8 mouse cellular contexts compared by ENCODE assay signal in genomic region chr1:60098024-60098781, GRCm38 (mm10). TPM values are rescaled to one million over a fixed set of nuclear protein-coding genes. Genes with fewer than 3 reads are reported as not detected.
DNase-seq lines count a peak whose midpoint lies in the region; ATAC-seq and TF ChIP-seq lines count a peak whose summit lies in the region.

Carf (plus strand) TSS chr1:60098247.
Wdr12 (minus strand) TSS chr1:60098645.

- peak; percentile 95 for DNase-seq in c-Kit-positive CD71-positive TER-119-positive erythroid progenitor cells, embryonic 14.5 days (ENCODE audit: low spot score)
- DNase-seq in heart, postnatal 0 days (ENCODE audit: low spot score) = peak; percentile 99
- peak; percentile 97 to 99 for DNase-seq in kidney, postnatal 4 days

- TF ChIP-seq CTCF in E14TG2a.4 (conservative IDR thresholded peaks at IDR 0.05; ENCODE audit: low read length) = no peak
- TF ChIP-seq CTCF in heart, postnatal 0 days (IDR thresholded peaks at IDR 0.05; ENCODE audit: low read depth) = no peak
- TF ChIP-seq CTCF in testis, adult 2 months (IDR thresholded peaks at IDR 0.05; ENCODE audit: control insufficient read depth, insufficient read depth, insufficient replicate concordance, low read depth, low read length) = no peak

- WGBS in forebrain, embryonic 12.5 days = under 1% methylated on average over 51 of the region's 71 CpGs
- WGBS in heart, postnatal 0 days = under 1% methylated on average over 68 of the region's 71 CpGs
- WGBS in liver, embryonic 16.5 days (ENCODE audit: insufficient replicate concordance) = under 1% methylated on average over 71 of the region's 71 CpGs
- under 1% methylated on average over 70 of the region's 71 CpGs for WGBS in neural tube, embryonic 13.5 days

- H3K9me3 ChIP-seq in E14TG2a.4 (ENCODE audit: low read length) = no peaks in the 10 kb centered on the region
- no peaks in the 10 kb centered on the region for H3K9me3 ChIP-seq in forebrain, embryonic 12.5 days
- H3K9me3 ChIP-seq in heart, postnatal 0 days (replicated peaks; ENCODE audit: control insufficient read depth, low read length) = no peaks in the 10 kb centered on the region
- H3K9me3 ChIP-seq in liver, embryonic 16.5 days (replicated peaks; ENCODE audit: control insufficient read depth, low read length) = no peaks in the 10 kb centered on the region
- H3K9me3 ChIP-seq in neural tube, embryonic 13.5 days = no peaks in the 10 kb centered on the region

- H3K4me3 ChIP-seq in E14TG2a.4 (replicated peaks; ENCODE audit: low read length) = peak within 1 kb of the TSS; percentile 94
- H3K4me3 ChIP-seq in forebrain, embryonic 12.5 days (replicated peaks) = peak within 1 kb of the TSS; percentile 95
- H3K4me3 ChIP-seq in heart, postnatal 0 days (ENCODE audit: low read depth, low read length) = peak within 1 kb of the TSS; percentile 95
- peak within 1 kb of the TSS; percentile 94 for H3K4me3 ChIP-seq in liver, embryonic 16.5 days (ENCODE audit: low read depth, low read length)
- peak within 1 kb of the TSS; percentile 94 for H3K4me3 ChIP-seq in neural tube, embryonic 13.5 days
- H3K4me3 ChIP-seq in testis, adult 2 months (ENCODE audit: control insufficient read depth, low read depth, low read length) = peak within 1 kb of the TSS; percentile 93

- H3K4me2 ChIP-seq in forebrain, embryonic 12.5 days = peak within 1 kb of the TSS; percentile 80
- H3K4me2 ChIP-seq in heart, postnatal 0 days (ENCODE audit: low read depth, low read length) = peak within 1 kb of the TSS; percentile 70
- H3K4me2 ChIP-seq in liver, embryonic 16.5 days (ENCODE audit: low read depth, low read length) = peak within 1 kb of the TSS; percentile 88
- H3K4me2 ChIP-seq in neural tube, embryonic 13.5 days = peak within 1 kb of the TSS; percentile 72

- peaks cover 18% of the 10 kb centered on the region for H3K4me1 ChIP-seq in E14TG2a.4 (replicated peaks; ENCODE audit: low read depth, low read length)
- peaks cover 12% of the 10 kb centered on the region for H3K4me1 ChIP-seq in forebrain, embryonic 12.5 days
- peaks cover 4% of the 10 kb centered on the region; the same call in 1 of the 2 replicates for H3K4me1 ChIP-seq in heart, postnatal 0 days (ENCODE audit: control insufficient read depth, insufficient read depth)
- H3K4me1 ChIP-seq in liver, embryonic 16.5 days (ENCODE audit: control insufficient read depth, low read depth, low read length) = peaks cover 4% of the 10 kb centered on the region
- peaks cover 12% of the 10 kb centered on the region for H3K4me1 ChIP-seq in neural tube, embryonic 13.5 days (replicated peaks)
- H3K4me1 ChIP-seq in testis, adult 2 months (ENCODE audit: control insufficient read depth, insufficient read depth, low read length) = peaks cover 2% of the 10 kb centered on the region; the same call in 1 of the 2 replicates

- ATAC-seq in forebrain, embryonic 12.5 days (ENCODE audit: low FRiP score) = peak; percentile 96
- peak; percentile 95 for ATAC-seq in heart, postnatal 0 days (ENCODE audit: insufficient read depth, low read depth)
- peak; percentile 97 for ATAC-seq in liver, embryonic 16.5 days (ENCODE audit: low read depth)
- peak; percentile 99 for ATAC-seq in neural tube, embryonic 13.5 days (ENCODE audit: low read depth)

- peaks cover 25% of the 10 kb centered on the region for H3K36me3 ChIP-seq in E14TG2a.4 (ENCODE audit: insufficient read depth, low read length)
- H3K36me3 ChIP-seq in forebrain, embryonic 12.5 days (replicated peaks) = peaks cover 12% of the 10 kb centered on the region
- H3K36me3 ChIP-seq in heart, postnatal 0 days (replicated peaks; ENCODE audit: control insufficient read depth, insufficient read depth, low read length) = peaks cover 9% of the 10 kb centered on the region
- peaks cover 3% of the 10 kb centered on the region; the same call in 1 of the 2 replicates for H3K36me3 ChIP-seq in liver, embryonic 16.5 days (ENCODE audit: control insufficient read depth, insufficient read depth)
- H3K36me3 ChIP-seq in neural tube, embryonic 13.5 days = peaks cover 9% of the 10 kb centered on the region
- 0 out of 2 replicates have a peak, but pooled peaks cover 1% of the 10 kb centered on the region for H3K36me3 ChIP-seq in testis, adult 2 months (ENCODE audit: control insufficient read depth, insufficient read depth, low read length)

- H3K9ac ChIP-seq in forebrain, embryonic 12.5 days = peak within 1 kb of the TSS; percentile 97
- peak within 1 kb of the TSS; percentile 91 for H3K9ac ChIP-seq in heart, postnatal 0 days (replicated peaks; ENCODE audit: low read depth, low read length)
- H3K9ac ChIP-seq in liver, embryonic 16.5 days (ENCODE audit: low read depth, low read length) = peak within 1 kb of the TSS; percentile 97
- peak within 1 kb of the TSS; percentile 97 for H3K9ac ChIP-seq in neural tube, embryonic 13.5 days

- TF ChIP-seq EP300 in heart, postnatal 0 days (IDR thresholded peaks at IDR 0.05; ENCODE audit: low read depth) = peak; percentile 35; the same call in 1 of the 2 replicates

- peak within 1 kb of the TSS; percentile 97 for H3K27ac ChIP-seq in forebrain, embryonic 12.5 days
- H3K27ac ChIP-seq in heart, postnatal 0 days (ENCODE audit: low read depth) = peak within 1 kb of the TSS; percentile 98
- peak within 1 kb of the TSS; percentile 98 for H3K27ac ChIP-seq in liver, embryonic 16.5 days (ENCODE audit: low read length)
- peak within 1 kb of the TSS; percentile 99 for H3K27ac ChIP-seq in neural tube, embryonic 13.5 days (replicated peaks)
- H3K27ac ChIP-seq in testis, adult 2 months (ENCODE audit: control insufficient read depth, insufficient read depth, low read depth, low read length) = peak within 1 kb of the TSS; percentile 95

- H3K27me3 ChIP-seq in E14TG2a.4 (ENCODE audit: insufficient read depth, low read length) = 0 out of 2 replicates have a peak, but pooled peaks cover 4% of the 10 kb centered on the region
- no peaks in the 10 kb centered on the region for H3K27me3 ChIP-seq in forebrain, embryonic 12.5 days
- H3K27me3 ChIP-seq in heart, postnatal 0 days (ENCODE audit: control insufficient read depth, insufficient read depth, low read length) = no peaks in the 10 kb centered on the region
- no peaks in the 10 kb centered on the region for H3K27me3 ChIP-seq in liver, embryonic 16.5 days (ENCODE audit: control insufficient read depth, insufficient read depth, low read depth, low read length)
- H3K27me3 ChIP-seq in neural tube, embryonic 13.5 days = no peaks in the 10 kb centered on the region
- no peaks in the 10 kb centered on the region for H3K27me3 ChIP-seq in testis, adult 2 months (ENCODE audit: control insufficient read depth, insufficient read depth, low read length)

- TF ChIP-seq POLR2A in testis, adult 2 months (IDR thresholded peaks at IDR 0.05; ENCODE audit: control insufficient read depth, low read depth, low read length) = peak; percentile 87

RNA-seq across cellular contexts. Expression of gene Carf, which starts in this region (rescaled TPM):
- 6.5 and 7.0 TPM in 2 replicates for polyA plus RNA-seq in forebrain, embryonic 12.5 days (2016; fragmentation: Nextera tagmentation; extraction: Ambion mirVana)
- 3.1 and 4.3 TPM in 2 replicates for total RNA-seq in heart, postnatal 0 days (2014; rRNA removed; ENCODE audit: low replicate concordance)
- polyA plus RNA-seq in heart, postnatal 0 days (2015; fragmentation: Nextera tagmentation; extraction: Ambion mirVana) = 3.5 and 3.7 TPM in 2 replicates
- polyA plus RNA-seq in liver, embryonic 16.5 days (2015; fragmentation: Nextera tagmentation; extraction: Ambion mirVana) = 1.9 TPM in 2 replicates
- 7.9 and 8.3 TPM in 2 replicates for polyA plus RNA-seq in neural tube, embryonic 13.5 days (2015; fragmentation: Nextera tagmentation; extraction: Ambion mirVana)
- 15.3 and 18.3 TPM in 2 replicates for polyA plus RNA-seq in testis, adult 2 months (2012; rRNA removed)

RNA-seq across cellular contexts. Expression of gene Wdr12, which starts in this region (rescaled TPM):
- 48.5 and 56.8 TPM in 2 replicates for polyA plus RNA-seq in forebrain, embryonic 12.5 days (2016; fragmentation: Nextera tagmentation; extraction: Ambion mirVana)
- 10.8 and 24.2 TPM in 2 replicates for total RNA-seq in heart, postnatal 0 days (2014; rRNA removed; ENCODE audit: low replicate concordance)
- 19.5 and 20.5 TPM in 2 replicates for polyA plus RNA-seq in heart, postnatal 0 days (2015; fragmentation: Nextera tagmentation; extraction: Ambion mirVana)
- 24.2 and 27.1 TPM in 2 replicates for polyA plus RNA-seq in liver, embryonic 16.5 days (2015; fragmentation: Nextera tagmentation; extraction: Ambion mirVana)
- 43.6 and 44.9 TPM in 2 replicates for polyA plus RNA-seq in neural tube, embryonic 13.5 days (2015; fragmentation: Nextera tagmentation; extraction: Ambion mirVana)
- 67.7 and 69.3 TPM in 2 replicates for polyA plus RNA-seq in testis, adult 2 months (2012; rRNA removed)

Comparison
In these comparisons a context has a peak if more than half of its experiments do, and no peak if none do; other contexts are left out.
1. Peak in every context shown above with its lines: DNase-seq, ATAC-seq, H3K4me3 ChIP-seq and H3K27ac ChIP-seq.